Mouse (Mus musculus) spleen, adult 2 months (tissue): Measurements from ENCODE around the gene Boc. TPM values are rescaled to one million over a fixed set of nuclear protein-coding genes. Genes with fewer than 3 reads are reported as not detected.

ENCODE experiments used
- DNase-seq, 2 experiments: peaks; one replicate each; pipeline versions ENCODE4 v3.0.0 to v3.0.0-alpha.2; 2012 to 2021; ENCODE audit warnings: low spot score in 2 of 2, low read depth in 1 of 2
- H3K27ac ChIP-seq: fragments of 200-500 bp; 2 replicates; pipeline ENCODE4 v1.5.1; 2012; ENCODE audit warnings: low read length, inconsistent platforms; ENCODE audit not compliant: insufficient read depth
- H3K27me3 ChIP-seq: fragments of 200-500 bp; 2 replicates; pipeline ENCODE4 v1.6.1; 2012; ENCODE audit warnings: mild to moderate bottlenecking, moderate library complexity, low read length, inconsistent platforms; ENCODE audit not compliant: control insufficient read depth, insufficient read depth
- H3K36me3 ChIP-seq: fragments of 200-500 bp; 2 replicates; pipeline ENCODE4 v1.6.1; 2012; ENCODE audit warnings: mild to moderate bottlenecking, low read length, inconsistent platforms; ENCODE audit not compliant: control insufficient read depth, insufficient read depth
- H3K4me1 ChIP-seq: fragments of 200-500 bp; 2 replicates; pipeline ENCODE4 v1.6.1; 2011; ENCODE audit warnings: inconsistent platforms; ENCODE audit not compliant: control insufficient read depth, insufficient read depth, insufficient read length
- H3K4me3 ChIP-seq: fragments of 200-500 bp; 2 replicates; pipeline ENCODE4 v1.5.1; 2011; ENCODE audit warnings: mild to moderate bottlenecking, inconsistent platforms; ENCODE audit not compliant: insufficient read depth, insufficient read length; ENCODE audit errors: extremely low read depth
- CTCF ChIP-seq: fragments of 200-500 bp; IDR thresholded peaks from 2 replicates; pipeline ENCODE4 v1.5.1; 2011; ENCODE audit warnings: mild to moderate bottlenecking, inconsistent platforms; ENCODE audit not compliant: insufficient read depth, insufficient read length, insufficient replicate concordance; ENCODE audit errors: extremely low read depth
- POLR2A ChIP-seq: fragments of 200-500 bp; IDR thresholded peaks from 2 replicates; pipeline ENCODE4 v1.6.1; 2011; ENCODE audit warnings: low read depth, low read length, inconsistent platforms
- WGBS: fragments of 180-500 bp; shearing (Covaris S2); methylation state at CpG from one replicate; pipeline ENCODE4 v1.1.7; 2018; 5-methylcytosine and 5-hydroxymethylcytosine counted together
- polyA plus RNA-seq: library from polyadenylated mRNA; depleted of rRNA; stranded (reverse); fragments of >200 nt; gene quantifications from 2 replicates; pipeline ENCODE4 v1.2.3, GENCODE M21; 2012

Gene Boc
- polyA plus RNA-seq, 1 experiment, result 2.4 TPM

DNA sequence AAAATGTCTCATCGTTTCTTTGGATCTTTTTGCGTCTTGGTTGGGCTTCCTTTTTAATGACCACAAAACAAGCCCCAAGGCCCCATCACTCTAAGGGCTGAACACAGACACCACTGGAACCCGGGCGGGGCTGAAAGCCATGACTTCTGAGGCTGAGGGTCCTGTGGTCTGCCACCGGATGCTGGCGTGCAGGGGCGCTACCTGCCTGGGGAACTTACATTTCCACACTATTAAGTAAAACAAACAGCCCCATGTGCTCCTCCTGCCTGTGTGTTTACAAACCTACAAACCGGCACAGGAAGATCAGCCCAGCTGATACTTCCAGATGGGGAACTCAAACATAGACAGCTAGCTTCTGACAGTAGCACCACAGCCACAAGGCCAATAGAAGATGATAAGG, 11.9 kb downstream of the Boc start:
- Histone ChIP-seq H3K27ac (no peak overlapping the region), H3K4me3 (no peak overlapping the region), H3K4me1 (no peaks in the 10 kb centered on the region), H3K36me3 (no peaks in the 10 kb centered on the region), H3K27me3 (no peaks in the 10 kb centered on the region)
- 5% methylated on average over 8 of the region's 8 CpGs for whole genome bisulfite sequencing
- no peak for DNase-seq
- no peak for TF ChIP-seq POLR2A
- TF ChIP-seq CTCF, result no peak

DNA sequence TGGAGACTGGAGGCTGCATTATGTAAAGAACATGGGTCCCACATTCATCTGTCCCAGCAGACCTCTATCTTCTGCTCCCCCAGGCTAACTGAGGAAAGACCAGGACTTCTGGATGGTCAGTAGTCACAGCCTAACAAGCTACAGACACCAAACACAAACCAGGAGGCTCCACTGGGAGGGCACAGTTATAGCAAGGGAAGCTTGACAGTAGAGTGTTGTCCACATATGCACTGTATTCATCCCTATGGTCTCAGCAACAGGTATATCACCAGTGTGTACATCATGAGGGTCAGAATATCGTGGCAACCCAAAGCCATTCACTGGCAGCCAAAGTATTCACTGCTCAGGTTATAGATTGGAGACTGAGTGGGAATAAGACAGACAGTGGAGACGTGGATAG, 12.8 kb downstream of the Boc start:
- Histone ChIP-seq H3K27ac (no peak overlapping the region), H3K36me3 (no peaks in the 10 kb centered on the region), H3K27me3 (no peaks in the 10 kb centered on the region), H3K4me1 (no peaks in the 10 kb centered on the region), H3K4me3 (no peak overlapping the region)
- WGBS, result 63% methylated on average over 2 of the region's 2 CpGs
- DNase-seq, result no peak
- TF ChIP-seq CTCF, result no peak
- TF ChIP-seq POLR2A, result no peak

DNA sequence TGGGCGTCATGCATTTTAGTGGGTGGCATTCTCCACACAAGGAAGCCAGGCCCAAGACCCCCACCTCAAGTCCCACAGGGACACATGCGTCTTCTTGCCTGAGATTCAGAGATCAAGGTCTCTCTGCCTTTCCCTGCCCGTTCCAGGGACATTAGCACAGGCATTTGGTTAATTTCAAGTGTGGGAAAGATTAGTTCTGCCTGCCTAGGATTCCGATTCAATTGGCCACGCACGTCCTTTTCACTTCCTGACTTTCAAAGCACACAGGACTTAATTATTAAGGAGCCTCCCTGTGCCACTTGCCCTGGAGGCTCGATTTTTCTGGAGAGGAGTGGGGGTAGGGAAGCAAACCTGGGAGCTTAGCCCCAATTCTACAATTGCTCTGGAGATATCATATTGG, 13.5 kb downstream of the Boc start:
- no peak for TF ChIP-seq POLR2A
- no peak for TF ChIP-seq CTCF
- no peaks in the 10 kb centered on the region for H3K36me3 ChIP-seq
- no peak for DNase-seq
- H3K4me3 ChIP-seq, result no peak overlapping the region
- H3K27me3 ChIP-seq, result no peaks in the 10 kb centered on the region
- 78% methylated on average over 7 of the region's 7 CpGs for WGBS
- no peak overlapping the region for H3K27ac ChIP-seq
- H3K4me1 ChIP-seq, result no peaks in the 10 kb centered on the region

DNA sequence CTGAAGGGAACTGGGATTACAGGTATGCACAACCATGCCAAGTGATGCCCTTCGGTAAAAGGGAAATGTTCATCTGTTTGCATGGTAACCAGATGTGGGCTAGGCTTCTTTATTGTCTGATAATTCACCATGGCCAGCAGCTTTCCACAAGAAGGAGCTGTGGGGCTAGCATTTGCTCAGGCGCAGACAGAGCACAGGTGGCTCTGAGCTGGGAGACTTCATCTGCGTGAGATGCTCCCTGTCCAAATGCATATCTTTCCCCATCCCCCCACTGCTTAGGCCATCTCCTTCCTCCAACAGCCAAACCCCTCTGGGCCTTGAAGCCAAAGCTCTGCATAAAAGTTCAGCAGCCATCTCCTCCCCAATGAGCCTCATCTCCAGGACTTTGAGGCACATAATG, 15.6 kb downstream of the Boc start:
- no peak overlapping the region for H3K4me3 ChIP-seq
- no peak overlapping the region for H3K27ac ChIP-seq
- no peaks in the 10 kb centered on the region for H3K27me3 ChIP-seq
- TF ChIP-seq POLR2A (no peak), CTCF (no peak)
- no peak for DNase-seq
- H3K36me3 ChIP-seq, result no peaks in the 10 kb centered on the region
- H3K4me1 ChIP-seq, result no peaks in the 10 kb centered on the region
- WGBS, result 85% methylated on average over 3 of the region's 3 CpGs

DNA sequence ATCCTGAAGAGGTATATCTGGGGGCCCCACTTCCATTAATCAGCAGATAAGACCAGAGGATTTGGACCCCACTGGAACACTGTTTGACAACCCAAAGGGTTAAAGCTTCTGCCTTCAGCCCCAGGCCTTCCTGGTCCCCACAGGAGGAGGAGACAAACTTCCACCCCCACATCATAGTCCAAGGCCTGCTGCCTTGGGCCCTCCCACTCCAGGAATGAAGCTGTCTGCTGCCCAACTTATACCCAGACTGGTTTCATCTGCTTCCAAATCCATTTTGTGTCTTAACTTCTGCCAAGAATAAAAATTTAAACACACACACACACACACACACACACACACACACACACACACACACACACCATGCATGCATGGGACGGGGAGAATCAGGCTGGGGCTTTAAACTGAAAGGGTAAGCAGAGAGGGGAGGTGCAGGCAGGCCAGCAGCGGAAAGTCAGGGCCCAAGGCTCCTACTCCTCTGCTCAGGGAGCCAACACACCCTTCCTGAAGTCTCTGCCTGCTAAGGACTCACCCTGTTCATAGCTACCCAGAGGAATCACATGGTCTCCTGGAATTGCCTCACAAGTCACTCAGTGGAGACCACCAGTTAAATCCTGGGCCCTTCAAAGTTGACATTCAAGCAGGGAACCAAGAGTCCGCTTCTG, 16.5 kb downstream of the Boc start:
- Histone ChIP-seq H3K36me3 (no peaks in the 10 kb centered on the region), H3K27ac (no peak overlapping the region), H3K4me1 (no peaks in the 10 kb centered on the region), H3K27me3 (no peaks in the 10 kb centered on the region), H3K4me3 (no peak overlapping the region)
- no peak for DNase-seq
- TF ChIP-seq CTCF (no peak), POLR2A (no peak)
- 83% methylated on average over 3 of the region's 3 CpGs for WGBS

DNA sequence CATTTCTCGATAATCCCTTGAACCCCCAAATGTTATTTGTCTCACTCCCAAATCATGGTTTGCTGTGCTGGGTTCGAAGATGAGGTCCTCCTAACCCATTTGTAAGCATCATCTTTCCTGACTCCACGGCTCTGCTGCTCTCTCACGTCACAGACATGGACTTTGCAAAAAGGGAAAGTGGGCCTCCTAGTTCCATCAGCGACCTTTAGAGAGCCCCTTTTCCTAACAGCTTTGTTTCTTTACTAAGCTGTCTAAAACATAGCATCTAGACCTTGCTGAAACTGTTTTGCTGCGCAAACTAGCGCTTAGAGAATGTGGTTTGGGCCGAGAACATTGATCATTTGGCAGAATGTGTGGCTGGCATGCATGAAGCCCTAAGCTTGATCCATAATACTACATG, 19.1 kb downstream of the Boc start:
- whole genome bisulfite sequencing, result 85% methylated on average over 8 of the region's 8 CpGs
- no peak for DNase-seq
- no peaks in the 10 kb centered on the region for H3K4me1 ChIP-seq
- H3K27me3 ChIP-seq, result no peaks in the 10 kb centered on the region
- no peak overlapping the region for H3K4me3 ChIP-seq
- no peaks in the 10 kb centered on the region for H3K36me3 ChIP-seq
- no peak overlapping the region for H3K27ac ChIP-seq
- no peak for TF ChIP-seq POLR2A
- TF ChIP-seq CTCF, result no peak
